Mouse (Mus musculus): ENCODE measurements around the gene Ifitm6. TPM values are rescaled to one million over a fixed set of nuclear protein-coding genes. Genes with fewer than 3 reads are reported as not detected.

Ifitm6 gene
- total RNA-seq (2023; ENCODE audit: inconsistent age) = 0.90 TPM in 1 of 4 replicates, not detected in the others

DNA sequence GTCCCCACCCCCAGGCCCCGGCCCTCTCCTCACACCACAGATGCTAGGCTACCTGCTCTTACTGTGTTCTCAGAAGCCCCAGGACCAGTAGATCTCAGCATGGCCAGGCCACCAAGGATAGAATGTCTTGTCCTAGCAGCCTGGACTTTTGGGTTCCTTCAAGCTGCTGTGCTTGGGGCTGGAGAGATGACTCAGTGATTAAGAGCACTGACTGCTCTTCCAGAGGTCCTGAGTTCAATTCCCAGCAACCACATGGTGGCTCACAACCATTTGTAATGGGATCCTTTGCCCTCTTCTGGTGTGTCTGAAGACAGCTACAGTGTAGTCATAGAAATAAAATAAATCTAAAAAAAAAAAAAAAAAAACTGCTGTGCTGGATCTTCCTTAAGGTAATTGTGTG lies at the start of gene Ifitm6:
Ifitm6 (minus strand) TSS at position 101 of the 400 bp plus-strand sequence.

GRCm38 (mm10) chr7:141060426-141061242 lies 42.9 kb upstream of the Ifitm6 start, which contains the start of gene B4galnt4:
Gene B4galnt4 (plus strand): TSS chr7:141061104.

DNA sequence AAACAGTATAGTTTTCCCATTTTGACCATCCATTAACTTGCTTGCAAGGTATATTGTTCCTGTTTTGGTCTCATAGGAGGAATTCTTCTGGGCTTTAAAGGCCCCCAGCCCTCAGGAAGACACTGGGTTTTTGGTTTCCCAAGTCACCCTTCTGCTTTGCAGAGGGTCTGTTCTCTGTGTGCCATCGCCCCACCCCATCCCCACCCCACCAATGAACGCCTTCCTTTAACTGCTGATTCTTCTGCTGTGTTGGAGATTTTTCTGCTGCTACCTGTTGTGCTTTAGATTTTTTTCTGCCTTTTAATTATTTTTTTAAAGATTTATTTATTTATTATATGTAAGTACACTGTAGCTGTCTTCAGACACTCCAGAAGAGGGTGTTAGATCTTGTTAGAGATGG lies 11.1 kb upstream of the Ifitm6 start, which contains the start of gene Gm17387:
Gm17387 (plus strand) TSS at position 301 of the 400 bp plus-strand sequence.

DNA sequence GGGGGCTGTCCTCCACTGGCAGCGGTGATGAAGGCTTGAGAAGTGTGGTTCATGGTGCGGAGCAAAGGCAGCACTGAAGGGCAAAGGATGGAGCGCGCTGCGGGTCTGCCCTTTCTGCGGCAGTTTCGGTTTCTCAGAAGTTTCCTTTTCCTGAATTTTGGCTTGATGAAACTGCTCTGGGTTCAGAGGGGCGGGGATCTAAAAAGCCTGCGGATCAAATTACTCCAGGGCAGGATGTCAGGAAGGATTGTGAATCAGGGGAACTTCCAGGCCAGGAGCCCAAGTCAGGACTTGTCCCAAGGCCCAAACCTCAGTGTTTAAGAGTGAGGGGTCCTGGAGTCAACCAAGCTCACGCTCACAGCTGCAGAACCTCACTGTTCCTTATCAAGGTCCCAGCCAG lies 7.1 kb downstream of the Ifitm6 start, which contains the start of gene Ifitm3:
Ifitm3 (minus strand) TSS at position 178 of the 400 bp plus-strand sequence.

GRCm38 (mm10) chr7:140966921-140967320 lies 50.8 kb downstream of the Ifitm6 start, which contains the start of gene Ifitm1:
Gene Ifitm1 (plus strand): TSS chr7:140967221.

Other genes starting within 250 kb of the Ifitm6 start
- not detected in 4 replicates for gene Syce1, start 230.1 kb downstream of the Ifitm6 start, total RNA-seq (2023; ENCODE audit: inconsistent age)
- gene Zfp941, start 195.7 kb downstream of the Ifitm6 start, total RNA-seq (2023; ENCODE audit: inconsistent age) = not detected in 4 replicates
- not detected in 4 replicates for gene Urah, start 182.9 kb downstream of the Ifitm6 start, total RNA-seq (2023; ENCODE audit: inconsistent age)
- not detected in 4 replicates for gene Scgb1c1, start 172.4 kb downstream of the Ifitm6 start, total RNA-seq (2023; ENCODE audit: inconsistent age)
- not detected in 4 replicates for gene Odf3, start 170.1 kb downstream of the Ifitm6 start, total RNA-seq (2023; ENCODE audit: inconsistent age)
- not detected in 4 replicates for gene Gm45785, start 161.6 kb downstream of the Ifitm6 start, total RNA-seq (2023; ENCODE audit: inconsistent age)
- gene Ric8a, start 161.0 kb downstream of the Ifitm6 start, total RNA-seq (2023; ENCODE audit: inconsistent age) = 89.6 to 105 TPM (median 98.1 TPM) in 4 replicates
- 19.0 to 24.5 TPM (median 21.9 TPM) in 4 replicates for gene Bet1l, start 160.3 kb downstream of the Ifitm6 start, total RNA-seq (2023; ENCODE audit: inconsistent age)
- gene Psmd13, start 136.0 kb downstream of the Ifitm6 start, total RNA-seq (2023; ENCODE audit: inconsistent age) = 82.3 to 93.8 TPM (median 86.4 TPM) in 4 replicates
- 9.4 to 10.6 TPM (median 9.8 TPM) in 4 replicates for gene Sirt3, start 135.6 kb downstream of the Ifitm6 start, total RNA-seq (2023; ENCODE audit: inconsistent age)
- not detected in 4 replicates for gene Cox8b, start 117.5 kb downstream of the Ifitm6 start, total RNA-seq (2023; ENCODE audit: inconsistent age)
- not detected in 4 replicates for gene Nlrp6, start 97.0 kb downstream of the Ifitm6 start, total RNA-seq (2023; ENCODE audit: inconsistent age)
- 16.3 to 20.3 TPM (median 17.9 TPM) in 4 replicates for gene Pgghg, start 76.5 kb downstream of the Ifitm6 start, total RNA-seq (2023; ENCODE audit: inconsistent age)
- gene Ifitm5, start 67.6 kb downstream of the Ifitm6 start, total RNA-seq (2023; ENCODE audit: inconsistent age) = not detected in 4 replicates
- not detected in 4 replicates for gene Gm45717, start 62.0 kb downstream of the Ifitm6 start, total RNA-seq (2023; ENCODE audit: inconsistent age)
- gene Ifitm2, start 61.9 kb downstream of the Ifitm6 start, total RNA-seq (2023; ENCODE audit: inconsistent age) = 8.8 to 13.3 TPM (median 11.4 TPM) in 4 replicates
- gene Ifitm1, start 50.7 kb downstream of the Ifitm6 start, total RNA-seq (2023; ENCODE audit: inconsistent age) = 1.0 to 1.5 TPM (median 1.4 TPM) in 4 replicates
- gene Ifitm3, start 7.2 kb downstream of the Ifitm6 start, total RNA-seq (2023; ENCODE audit: inconsistent age) = 3.6 to 8.8 TPM (median 6.2 TPM) in 4 replicates
- gene Gm17387, start 11.2 kb upstream of the Ifitm6 start, total RNA-seq (2023; ENCODE audit: inconsistent age) = not detected in 4 replicates
- gene B4galnt4, start 43.2 kb upstream of the Ifitm6 start, total RNA-seq (2023; ENCODE audit: inconsistent age) = not detected in 4 replicates
- gene Pkp3, start 60.3 kb upstream of the Ifitm6 start, total RNA-seq (2023; ENCODE audit: inconsistent age) = 22.4 to 30.5 TPM (median 27.5 TPM) in 4 replicates
- gene Sigirr, start 82.6 kb upstream of the Ifitm6 start, total RNA-seq (2023; ENCODE audit: inconsistent age) = 35.5 to 39.1 TPM (median 37.6 TPM) in 4 replicates
- gene Ano9, start 99.9 kb upstream of the Ifitm6 start, total RNA-seq (2023; ENCODE audit: inconsistent age) = not detected in 4 replicates
- gene Ptdss2, start 104.5 kb upstream of the Ifitm6 start, total RNA-seq (2023; ENCODE audit: inconsistent age) = 7.8 to 11.5 TPM (median 9.6 TPM) in 4 replicates
- gene Rnh1, start 154.9 kb upstream of the Ifitm6 start, total RNA-seq (2023; ENCODE audit: inconsistent age) = 67.1 to 79.0 TPM (median 70.2 TPM) in 4 replicates
- 22.9 to 33.3 TPM (median 30.1 TPM) in 4 replicates for gene Hras, start 176.1 kb upstream of the Ifitm6 start, total RNA-seq (2023; ENCODE audit: inconsistent age)
- gene Lrrc56, start 176.2 kb upstream of the Ifitm6 start, total RNA-seq (2023; ENCODE audit: inconsistent age) = 6.7 to 10.0 TPM (median 8.1 TPM) in 4 replicates
- gene Lmntd2, start 196.2 kb upstream of the Ifitm6 start, total RNA-seq (2023; ENCODE audit: inconsistent age) = 3.7 to 4.6 TPM (median 4.1 TPM) in 4 replicates
- 8.4 to 13.1 TPM (median 10.6 TPM) in 4 replicates for gene Rassf7, start 197.9 kb upstream of the Ifitm6 start, total RNA-seq (2023; ENCODE audit: inconsistent age)
- gene Phrf1, start 210.9 kb upstream of the Ifitm6 start, total RNA-seq (2023; ENCODE audit: inconsistent age) = 136 to 148 TPM (median 141 TPM) in 4 replicates
- gene Irf7, start 248.6 kb upstream of the Ifitm6 start, total RNA-seq (2023; ENCODE audit: inconsistent age) = 32.3 to 66.0 TPM (median 40.5 TPM) in 4 replicates